Mouse (Mus musculus) CH12.LX (cell line): ENCODE measurements around the gene Ubr4.

Source experiments
- CTCF ChIP-seq, 2 experiments: IDR thresholded peaks in 1 of 2; conservative IDR thresholded peaks in 1 of 2; 2 replicates each; pipeline ENCODE4 v1.5.1; 2011 to 2012; ENCODE audit warnings: low read depth in 2 of 2, low read length in 2 of 2, improper control_type of control experiment in 1 of 2, inconsistent platforms in 1 of 2, mild to moderate bottlenecking in 1 of 2, moderate library complexity in 1 of 2
- NELFE ChIP-seq: IDR thresholded peaks from 2 replicates; pipeline ENCODE4 v1.6.1; 2011; ENCODE audit warnings: low read depth, low read length, improper control_type of control experiment
- POLR2A ChIP-seq: IDR thresholded peaks from 2 replicates; pipeline ENCODE4 v1.6.1; 2011; ENCODE audit warnings: low read depth, mild to moderate bottlenecking, improper control_type of control experiment, low read length

DNA sequence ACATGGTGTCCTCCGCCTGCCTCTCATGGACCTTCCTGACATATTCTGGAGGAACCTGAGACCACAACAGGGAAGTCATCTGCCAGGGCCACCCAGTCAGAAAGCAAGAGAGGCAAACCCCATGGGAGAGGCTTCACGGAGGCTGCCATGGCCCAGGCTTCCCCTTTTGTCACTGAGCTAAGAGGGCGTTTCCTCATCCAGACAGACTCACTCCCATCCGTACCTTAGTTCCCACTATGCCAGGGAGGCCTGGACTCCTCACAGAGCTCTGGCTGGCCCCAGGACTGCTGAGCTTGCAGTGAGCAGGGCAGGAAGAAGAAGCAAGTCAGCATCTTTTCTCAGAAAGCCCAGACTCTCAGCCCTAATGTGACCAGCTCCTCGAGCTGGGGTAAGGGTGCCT, 44.5 kb upstream of the Ubr4 start:
- TF ChIP-seq POLR2A, result no peak
- no peak for TF ChIP-seq NELFE
- no peak for TF ChIP-seq CTCF (conservative IDR thresholded peaks at IDR 0.05 in 1 of 2, IDR thresholded peaks at IDR 0.05 in 1 of 2; ENCODE audit: low read depth in 2 of 2, low read length in 2 of 2)
